Mouse (Mus musculus): Measurements from ENCODE around the gene Gatc. TPM values are rescaled to one million over a fixed set of nuclear protein-coding genes. Genes with fewer than 3 reads are reported as not detected.

Gatc gene
- polyA plus RNA-seq, 1 experiment from 2014 or later = 39.3 TPM

- Histone ChIP-seq H3K9ac (ENCODE audit: low read depth, low read length) (peak overlapping the region; percentile 95), H3K4me1 (replicated peaks; ENCODE audit: control insufficient read depth, insufficient read depth, low read length) (peaks cover 20% of the 10 kb centered on the region), H3K9me3 (ENCODE audit: control insufficient read depth, low read length) (no peaks in the 10 kb centered on the region), H3K27ac (ENCODE audit: low read depth, low read length) (peak overlapping the region; percentile 48; the same call in 1 of the 2 replicates), H3K4me2 (peak overlapping the region; percentile 85), H3K4me3 (ENCODE audit: low read depth, low read length) (peak overlapping the region; percentile 93), H3K36me3 (ENCODE audit: control insufficient read depth, insufficient read depth, low read length) (peaks cover 25% of the 10 kb centered on the region), H3K27me3 (replicated peaks; ENCODE audit: control insufficient read depth, insufficient read depth, low read length) (no peaks in the 10 kb centered on the region)
- WGBS = 7% methylated on average over 36 of the region's 36 CpGs
- ATAC-seq (replicated peaks; ENCODE audit: low FRiP score) = peak; percentile 49
- no peak for DNase-seq (ENCODE audit: low spot score)
Observed at GRCm38 (mm10) chr5:115341314-115342165, 562 bp upstream of the Gatc start.

- peaks cover 20% of the 10 kb centered on the region for H3K4me1 ChIP-seq (replicated peaks; ENCODE audit: control insufficient read depth, insufficient read depth, low read length)
- ATAC-seq (replicated peaks; ENCODE audit: low FRiP score) (no peak), DNase-seq (ENCODE audit: low spot score) (no peak)
- WGBS = 12% methylated on average over 7 of the region's 7 CpGs
- peaks cover 27% of the 10 kb centered on the region for H3K36me3 ChIP-seq (ENCODE audit: control insufficient read depth, insufficient read depth, low read length)
- no peaks in the 10 kb centered on the region for H3K9me3 ChIP-seq (ENCODE audit: control insufficient read depth, low read length)
- H3K27me3 ChIP-seq (replicated peaks; ENCODE audit: control insufficient read depth, insufficient read depth, low read length) = no peaks in the 10 kb centered on the region
- no peak overlapping the region for H3K27ac ChIP-seq (ENCODE audit: low read depth, low read length)
- peak overlapping the region; percentile 93 for H3K4me3 ChIP-seq (ENCODE audit: low read depth, low read length)
- H3K9ac ChIP-seq (ENCODE audit: low read depth, low read length) = peak overlapping the region; percentile 95
- H3K4me2 ChIP-seq = peak overlapping the region; percentile 85
Observed at GRCm38 (mm10) chr5:115340007-115340406, 971 bp downstream of the Gatc start.

GRCm38 (mm10) chr5:115333626-115334025, 7.4 kb downstream of the Gatc start:
- Histone ChIP-seq H3K4me2 (peak overlapping the region; percentile 53), H3K4me1 (replicated peaks; ENCODE audit: control insufficient read depth, insufficient read depth, low read length) (peaks cover 51% of the 10 kb centered on the region), H3K9ac (ENCODE audit: low read depth, low read length) (0 out of 2 replicates have a peak overlapping the region, but pooled peaks have one; percentile 27), H3K27ac (ENCODE audit: low read depth, low read length) (peak overlapping the region; percentile 89), H3K36me3 (ENCODE audit: control insufficient read depth, insufficient read depth, low read length) (peaks cover 56% of the 10 kb centered on the region), H3K9me3 (ENCODE audit: control insufficient read depth, low read length) (no peaks in the 10 kb centered on the region), H3K4me3 (ENCODE audit: low read depth, low read length) (peak overlapping the region; percentile 29; the same call in 1 of the 2 replicates), H3K27me3 (replicated peaks; ENCODE audit: control insufficient read depth, insufficient read depth, low read length) (no peaks in the 10 kb centered on the region)
- ATAC-seq (replicated peaks; ENCODE audit: low FRiP score) = peak; percentile 97
- 40% methylated on average over 3 of the region's 3 CpGs for WGBS
- DNase-seq (ENCODE audit: low spot score) = no peak

- DNase-seq (ENCODE audit: low spot score) (no peak), ATAC-seq (replicated peaks; ENCODE audit: low FRiP score) (no peak)
- Histone ChIP-seq H3K36me3 (ENCODE audit: control insufficient read depth, insufficient read depth, low read length) (peaks cover 54% of the 10 kb centered on the region), H3K4me3 (ENCODE audit: low read depth, low read length) (no peak overlapping the region), H3K27ac (ENCODE audit: low read depth, low read length) (0 out of 2 replicates have a peak overlapping the region, but pooled peaks have one; percentile 30), H3K27me3 (replicated peaks; ENCODE audit: control insufficient read depth, insufficient read depth, low read length) (no peaks in the 10 kb centered on the region), H3K4me2 (no peak overlapping the region), H3K9me3 (ENCODE audit: control insufficient read depth, low read length) (no peaks in the 10 kb centered on the region), H3K4me1 (replicated peaks; ENCODE audit: control insufficient read depth, insufficient read depth, low read length) (peaks cover 59% of the 10 kb centered on the region), H3K9ac (ENCODE audit: low read depth, low read length) (no peak overlapping the region)
- 84% methylated on average over 9 of the region's 9 CpGs for WGBS
Observed at GRCm38 (mm10) chr5:115330955-115331354, 10.0 kb downstream of the Gatc start.

- Histone ChIP-seq H3K4me1 (replicated peaks; ENCODE audit: control insufficient read depth, insufficient read depth, low read length) (peaks cover 44% of the 10 kb centered on the region), H3K4me3 (ENCODE audit: low read depth, low read length) (peak overlapping the region; percentile 77), H3K36me3 (ENCODE audit: control insufficient read depth, insufficient read depth, low read length) (peaks cover 33% of the 10 kb centered on the region), H3K9me3 (ENCODE audit: control insufficient read depth, low read length) (no peaks in the 10 kb centered on the region), H3K4me2 (peak overlapping the region; percentile 91), H3K27ac (ENCODE audit: low read depth, low read length) (peak overlapping the region; percentile 94), H3K9ac (ENCODE audit: low read depth, low read length) (peak overlapping the region; percentile 98), H3K27me3 (replicated peaks; ENCODE audit: control insufficient read depth, insufficient read depth, low read length) (no peaks in the 10 kb centered on the region)
- WGBS = under 1% methylated on average over 54 of the region's 55 CpGs
- ATAC-seq (replicated peaks; ENCODE audit: low FRiP score) (peak; percentile 19; the same call in 1 of the 2 replicates), DNase-seq (ENCODE audit: low spot score) (peak; percentile 47)
Observed at GRCm38 (mm10) chr5:115327610-115328548, 13.1 kb downstream of the Gatc start.

GRCm38 (mm10) chr5:115326875-115327609, 13.9 kb downstream of the Gatc start, which contains the start of gene Srsf9:
Gene Srsf9 (plus strand): TSS chr5:115327177.
- peak within 1 kb of the TSS; percentile 98 for H3K9ac ChIP-seq (ENCODE audit: low read depth, low read length)
- peaks cover 28% of the 10 kb centered on the region for H3K36me3 ChIP-seq (ENCODE audit: control insufficient read depth, insufficient read depth, low read length)
- peaks cover 40% of the 10 kb centered on the region for H3K4me1 ChIP-seq (replicated peaks; ENCODE audit: control insufficient read depth, insufficient read depth, low read length)
- DNase-seq (ENCODE audit: low spot score) (peak; percentile 95), ATAC-seq (replicated peaks; ENCODE audit: low FRiP score) (peak; percentile 87)
- H3K4me3 ChIP-seq (ENCODE audit: low read depth, low read length) = peak within 1 kb of the TSS; percentile 77
- peak within 1 kb of the TSS; percentile 91 for H3K4me2 ChIP-seq
- no peaks in the 10 kb centered on the region for H3K9me3 ChIP-seq (ENCODE audit: control insufficient read depth, low read length)
- H3K27me3 ChIP-seq (replicated peaks; ENCODE audit: control insufficient read depth, insufficient read depth, low read length) = no peaks in the 10 kb centered on the region
- peak within 1 kb of the TSS; percentile 94 for H3K27ac ChIP-seq (ENCODE audit: low read depth, low read length)
- under 1% methylated on average over 87 of the region's 97 CpGs for WGBS

GRCm38 (mm10) chr5:115326256-115326831, 14.6 kb downstream of the Gatc start:
- Histone ChIP-seq H3K4me1 (replicated peaks; ENCODE audit: control insufficient read depth, insufficient read depth, low read length) (peaks cover 37% of the 10 kb centered on the region), H3K36me3 (ENCODE audit: control insufficient read depth, insufficient read depth, low read length) (peaks cover 21% of the 10 kb centered on the region), H3K4me3 (ENCODE audit: low read depth, low read length) (peak overlapping the region; percentile 77), H3K9ac (ENCODE audit: low read depth, low read length) (peak overlapping the region; percentile 98), H3K27ac (ENCODE audit: low read depth, low read length) (peak overlapping the region; percentile 94), H3K27me3 (replicated peaks; ENCODE audit: control insufficient read depth, insufficient read depth, low read length) (no peaks in the 10 kb centered on the region), H3K4me2 (peak overlapping the region; percentile 91), H3K9me3 (ENCODE audit: control insufficient read depth, low read length) (no peaks in the 10 kb centered on the region)
- DNase-seq (ENCODE audit: low spot score) (no peak), ATAC-seq (replicated peaks; ENCODE audit: low FRiP score) (peak; percentile 80)
- 15% methylated on average over 11 of the region's 11 CpGs for WGBS

Data from liver, embryonic 11.5 days (tissue).